Mouse (Mus musculus) forebrain, postnatal 0 days (tissue): ENCODE measurements around the gene Cel. TPM values are rescaled to one million over a fixed set of nuclear protein-coding genes. Genes with fewer than 3 reads are reported as not detected.
"Not testable (repeated sequence)": the region's sequence is repeated elsewhere in the genome, so short reads cannot be mapped to it uniquely, and the experiment has no call there.

Experiments used
- ATAC-seq: fragments of 200-750 bp; cut with Nextera tagmentation; 2 replicates; pipeline ENCODE4 v1.8.0; 2017; ENCODE audit warnings: mild to moderate bottlenecking, moderate library complexity
- DNase-seq: peaks from one replicate; pipeline ENCODE4 v3.0.0-alpha.2; 2015
- H3K27ac ChIP-seq: fragments of 300-500 bp; sonication (generic); 2 replicates; pipeline ENCODE4 v1.5.1; 2014; ENCODE audit warnings: low read depth, mild to moderate bottlenecking, antibody characterized with exemption, low read length, moderate library complexity, mixed read lengths
- H3K27me3 ChIP-seq: fragments of 300-500 bp; sonication (generic); 2 replicates; pipeline ENCODE4 v1.6.1; 2014; ENCODE audit warnings: mild to moderate bottlenecking, low read length, mixed read lengths; ENCODE audit not compliant: insufficient read depth
- H3K36me3 ChIP-seq: fragments of 300-500 bp; sonication (generic); 2 replicates; pipeline ENCODE4 v1.6.1; 2014; ENCODE audit warnings: mild to moderate bottlenecking, moderate library complexity; ENCODE audit not compliant: insufficient read depth
- H3K4me1 ChIP-seq: fragments of 300-500 bp; sonication (generic); 2 replicates; pipeline ENCODE4 v1.6.1; 2014; ENCODE audit warnings: antibody characterized with exemption; ENCODE audit not compliant: insufficient read depth
- H3K4me2 ChIP-seq: fragments of 300-500 bp; sonication (generic); 2 replicates; pipeline ENCODE4 v1.6.1; 2014; ENCODE audit warnings: low read depth, mild to moderate bottlenecking, moderate library complexity
- H3K4me3 ChIP-seq: fragments of 300-500 bp; sonication (generic); 2 replicates; pipeline ENCODE4 v1.5.1; 2014; ENCODE audit warnings: low read depth, low read length, mixed read lengths
- H3K9ac ChIP-seq: fragments of 300-500 bp; sonication (generic); 2 replicates; pipeline ENCODE4 v1.6.1; 2014; ENCODE audit warnings: mild to moderate bottlenecking
- H3K9me3 ChIP-seq: fragments of 300-500 bp; sonication (generic); 2 replicates; pipeline ENCODE4 v1.6.1; 2016; ENCODE audit warnings: low read length
- CTCF ChIP-seq: sonication (generic); IDR thresholded peaks from 2 replicates; pipeline ENCODE4 v1.5.1; 2016; ENCODE audit warnings: antibody characterized with exemption, control low read depth, low read depth
- WGBS: fragments of 180-500 bp; shearing (Covaris S2); extraction: QIAGEN DNeasy Blood & Tissue Kit; methylation state at CpG from one replicate; pipeline ENCODE4 v1.1.7; 2014; 5-methylcytosine and 5-hydroxymethylcytosine counted together
- microRNA-seq, 2 experiments: library from miRNA; unstranded; fragments of <30 nt; microRNA quantifications; one replicate each; pipeline ENCODE4; 2016
- polyA plus RNA-seq: library from polyadenylated mRNA; unstranded; fragments of >200 nt; fragmentation: Nextera tagmentation; extraction: Ambion mirVana; gene quantifications from 2 replicates; pipeline ENCODE4 v1.2.1, GENCODE M21; 2015
- total RNA-seq: library from RNA; depleted of rRNA; stranded (reverse); fragments of >200 nt; gene quantifications from 2 replicates; pipeline ENCODE4 v1.2.3, GENCODE M21; 2014; rRNA removed

Gene Cel
- total and polyA plus RNA-seq, 2 experiments from 2014 or later = not detected

DNA sequence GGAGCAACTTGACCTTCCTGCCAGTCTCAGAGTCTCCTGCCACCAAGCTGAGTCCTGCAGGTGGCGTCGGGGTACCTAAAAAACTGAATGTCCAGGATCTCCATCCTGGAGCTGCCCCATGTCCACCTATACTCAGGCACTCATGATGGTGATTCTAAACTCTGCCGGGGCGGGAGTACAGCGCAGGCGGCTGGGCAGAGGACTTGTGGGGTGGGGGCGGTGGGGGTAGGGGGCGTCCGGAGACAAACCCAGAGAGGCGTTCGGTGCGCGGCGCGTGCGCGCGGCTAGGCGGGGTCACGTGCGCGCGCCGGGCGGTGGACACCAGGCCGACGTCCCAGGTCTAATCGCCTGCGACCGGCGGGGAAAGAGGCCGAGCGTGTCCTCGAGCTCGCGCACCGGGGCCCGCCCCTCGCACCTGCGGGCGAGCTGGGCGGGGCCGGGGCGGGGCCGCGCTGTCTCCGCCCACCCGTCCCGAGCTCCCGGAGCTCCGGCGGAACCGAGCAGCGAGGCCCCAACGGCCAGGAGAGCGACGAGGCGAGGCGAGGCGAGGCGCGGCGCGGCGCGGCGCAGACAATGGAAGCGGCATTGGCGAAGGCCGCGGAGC is 50.3 kb downstream of the Cel start, which contains the start of gene Ralgds:
Gene Ralgds, plus strand, starts transcription at position 328 of the 604 bp plus-strand sequence.
- TF ChIP-seq CTCF = peak; percentile 57
- no peaks in the 10 kb centered on the region for H3K9me3 ChIP-seq
- DNase-seq (peak; percentile 70), ATAC-seq (peak; percentile 59)
- 3% methylated on average over 66 of the region's 71 CpGs for WGBS
- no peaks in the 10 kb centered on the region for H3K36me3 ChIP-seq
- H3K27ac ChIP-seq = peak within 1 kb of the TSS; percentile 89
- peak within 1 kb of the TSS; percentile 66 for H3K4me2 ChIP-seq
- peak within 1 kb of the TSS; percentile 50 for H3K4me3 ChIP-seq
- no peaks in the 10 kb centered on the region; the same call in 1 of the 2 replicates for H3K27me3 ChIP-seq
- peaks cover 27% of the 10 kb centered on the region for H3K4me1 ChIP-seq
- H3K9ac ChIP-seq = peak within 1 kb of the TSS; percentile 95

DNA sequence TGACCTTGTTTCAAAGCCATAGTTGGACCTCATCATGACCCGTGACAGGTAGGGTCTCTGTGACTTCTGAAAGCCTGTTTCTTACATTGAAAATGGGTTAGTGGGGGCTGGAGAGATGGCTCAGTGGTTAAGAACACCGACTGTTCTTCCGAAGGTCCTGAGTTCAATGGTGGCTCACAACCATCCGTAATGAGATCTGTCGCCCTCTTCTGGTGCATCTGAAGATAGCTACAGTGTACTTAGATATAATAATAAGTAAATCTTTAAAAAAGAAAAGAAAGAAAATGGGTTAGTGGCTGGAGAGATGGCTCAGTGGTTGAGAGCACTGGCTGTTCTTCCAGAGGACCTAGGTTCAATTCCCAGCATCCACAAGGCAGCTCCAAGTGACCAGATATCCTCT is 51.6 kb downstream of the Cel start:
- not testable (repeated sequence) for DNase-seq, H3K9me3 ChIP-seq, H3K9ac ChIP-seq, H3K4me2 ChIP-seq, H3K27ac ChIP-seq, H3K4me3 ChIP-seq, H3K27me3 ChIP-seq, H3K36me3 ChIP-seq, ATAC-seq
- 59% methylated on average over 5 of the region's 5 CpGs for WGBS
- H3K4me1 ChIP-seq = peaks cover 19% of the 10 kb centered on the region
- TF ChIP-seq CTCF = peak; percentile 53

DNA sequence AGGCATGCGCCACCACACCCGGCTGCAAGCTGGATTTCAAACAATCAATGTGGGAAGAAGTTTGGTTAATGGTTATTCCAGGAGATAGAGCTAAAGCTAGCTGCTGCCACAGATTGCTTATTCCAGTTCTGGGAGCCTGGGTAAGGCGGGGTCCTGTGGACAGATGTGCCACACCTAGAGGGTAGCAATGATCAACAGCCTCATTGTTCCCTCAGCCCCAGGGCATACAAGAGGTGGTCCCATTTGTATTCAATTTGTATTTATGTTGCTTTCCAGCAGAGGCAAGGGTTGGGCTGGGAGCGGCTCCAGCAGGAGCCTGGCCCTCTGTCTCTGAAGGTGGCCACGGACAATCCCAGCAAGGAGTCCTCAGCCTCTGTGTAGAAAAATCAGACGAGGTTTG is 56.9 kb downstream of the Cel start:
- DNase-seq (no peak), ATAC-seq (no peak)
- Histone ChIP-seq H3K27ac (no peak overlapping the region), H3K4me2 (no peak overlapping the region), H3K4me1 (no peaks in the 10 kb centered on the region), H3K27me3 (no peaks in the 10 kb centered on the region; the same call in 1 of the 2 replicates), H3K9me3 (no peaks in the 10 kb centered on the region), H3K9ac (no peak overlapping the region), H3K4me3 (no peak overlapping the region), H3K36me3 (no peaks in the 10 kb centered on the region)
- TF ChIP-seq CTCF = no peak
- 87% methylated on average over 6 of the region's 6 CpGs for WGBS

GRCm38 (mm10) chr2:28505795-28506194 is 57.4 kb downstream of the Cel start, which contains the start of gene Gm10134:
Gene Gm10134, plus strand, starts transcription at chr2:28506095.
- Histone ChIP-seq H3K27me3 (no peaks in the 10 kb centered on the region; the same call in 1 of the 2 replicates), H3K4me2 (no peak within 1 kb of the TSS), H3K9ac (no peak within 1 kb of the TSS), H3K36me3 (no peaks in the 10 kb centered on the region), H3K4me1 (no peaks in the 10 kb centered on the region), H3K27ac (no peak within 1 kb of the TSS), H3K9me3 (no peaks in the 10 kb centered on the region), H3K4me3 (no peak within 1 kb of the TSS)
- WGBS = 81% methylated on average over 3 of the region's 3 CpGs
- DNase-seq (no peak), ATAC-seq (no peak)
- no peak for TF ChIP-seq CTCF

Small RNA genes within 50 kb of the gene (microRNA-seq; reads per million reads assigned to microRNA genes)
- gene Gm22824 = 0 reads per million in 2 experiments

Other genes with a start within 250 kb of the Cel start
- 35.6 and 60.8 TPM in 2 replicates for gene Ppp1r26, start 116.6 kb downstream of the Cel start, total RNA-seq
- gene Ppp1r26, start 116.6 kb downstream of the Cel start, polyA plus RNA-seq = 5.0 and 11.7 TPM in 2 replicates
- gene 1700007K13Rik, start 97.1 kb downstream of the Cel start, total RNA-seq = 5.2 and 5.4 TPM in 2 replicates
- 5.2 and 8.5 TPM in 2 replicates for gene 1700007K13Rik, start 97.1 kb downstream of the Cel start, polyA plus RNA-seq
- 25.4 and 33.4 TPM in 2 replicates for gene Mrps2, start 95.3 kb downstream of the Cel start, total RNA-seq
- gene Mrps2, start 95.3 kb downstream of the Cel start, polyA plus RNA-seq = 39.8 and 42.6 TPM in 2 replicates
- gene Gbgt1, start 66.5 kb downstream of the Cel start, total RNA-seq = 1.5 and 4.9 TPM in 2 replicates
- 0.47 and 0.54 TPM in 2 replicates for gene Gbgt1, start 66.5 kb downstream of the Cel start, polyA plus RNA-seq
- gene Gm10134, start 57.3 kb downstream of the Cel start, total RNA-seq = not detected in 2 replicates
- gene Gm10134, start 57.3 kb downstream of the Cel start, polyA plus RNA-seq = 1.8 and 2.3 TPM in 2 replicates
- 176 and 197 TPM in 2 replicates for gene Ralgds, start 50.3 kb downstream of the Cel start, total RNA-seq
- gene Ralgds, start 50.3 kb downstream of the Cel start, polyA plus RNA-seq = 65.3 and 76.8 TPM in 2 replicates
- gene Gtf3c5, start 20.3 kb upstream of the Cel start, total RNA-seq = 26.9 and 33.3 TPM in 2 replicates
- gene Gtf3c5, start 20.3 kb upstream of the Cel start, polyA plus RNA-seq = 20.0 and 32.7 TPM in 2 replicates
- gene Gfi1b, start 58.6 kb upstream of the Cel start, total RNA-seq = not detected in 2 replicates
- gene Gfi1b, start 58.6 kb upstream of the Cel start, polyA plus RNA-seq = not detected in 2 replicates
- 35.4 and 43.4 TPM in 2 replicates for gene Tsc1, start 77.8 kb upstream of the Cel start, total RNA-seq
- 7.7 and 16.8 TPM in 2 replicates for gene Tsc1, start 77.8 kb upstream of the Cel start, polyA plus RNA-seq
- gene Spaca9, start 136.3 kb upstream of the Cel start, total RNA-seq = not detected in 2 replicates
- 3.1 and 3.6 TPM in 2 replicates for gene Spaca9, start 136.3 kb upstream of the Cel start, polyA plus RNA-seq
- gene Ak8, start 136.8 kb upstream of the Cel start, total RNA-seq = 1.1 and 1.7 TPM in 2 replicates
- 3.4 and 5.2 TPM in 2 replicates for gene Ak8, start 136.8 kb upstream of the Cel start, polyA plus RNA-seq